Mouse (Mus musculus) heart, postnatal 36 days (tissue): ENCODE results near the gene Iffo2. TPM values are rescaled to one million over a fixed set of nuclear protein-coding genes. Genes with fewer than 3 reads are reported as not detected.
"Not testable (repeated sequence)": the region's sequence is repeated elsewhere in the genome, so short reads cannot be mapped to it uniquely, and the experiment has no call there.

Source experiments
- DNase-seq, 2 experiments: peaks; one replicate each; pipeline ENCODE4 v3.0.0; 2021 to 2022
- intact Hi-C: fragments of 180-260 bp; cut with DNase I; formaldehyde crosslinking; loops from one replicate; pipeline ENCODE4 v1.15.1; 2025
- total RNA-seq, 2 experiments: library from RNA; stranded (reverse); gene quantifications; 2 replicates each; pipeline ENCODE4 v1.2.3; 2021

Iffo2 gene
- total RNA-seq: 1 to 10 TPM; 5.7 to 6.0 TPM

GRCm38 (mm10) chr4:139530248-139530647, at the start of gene Iffo2:
Iffo2 (plus strand) TSS chr4:139530548.
- intact Hi-C loops, DNase-seq: not testable (repeated sequence)

GRCm38 (mm10) chr4:139481400-139481799, 48.9 kb upstream of the Iffo2 start:
- intact Hi-C loops: no loop called here
- no peak for DNase-seq

GRCm38 (mm10) chr4:139483461-139484105, 46.8 kb upstream of the Iffo2 start:
- no peak for DNase-seq
- intact Hi-C loops: no loop called here

- no peak for DNase-seq
- intact Hi-C loops: no loop called here
These were observed 45.9 kb upstream of the Iffo2 start for GRCm38 (mm10) chr4:139484496-139484895.

GRCm38 (mm10) chr4:139487085-139487484, 43.3 kb upstream of the Iffo2 start:
- DNase-seq: no peak
- intact Hi-C loops: no loop called here

GRCm38 (mm10) chr4:139488325-139488724, 42.0 kb upstream of the Iffo2 start:
- intact Hi-C loops: no loop called here
- no peak for DNase-seq

GRCm38 (mm10) chr4:139489946-139490345, 40.4 kb upstream of the Iffo2 start:
- intact Hi-C loops: no loop called here
- peak in 1 of 2 experiments; percentile 30 for DNase-seq

GRCm38 (mm10) chr4:139490413-139491055, 39.8 kb upstream of the Iffo2 start:
- intact Hi-C loops: no loop called here

GRCm38 (mm10) chr4:139491541-139492170, 38.7 kb upstream of the Iffo2 start:
- intact Hi-C loops: no loop called here

More at GRCm38 (mm10) chr4:139490413-139491055, 39.8 kb upstream of the Iffo2 start:
- peak; percentile 66 to 72 for DNase-seq

GRCm38 (mm10) chr4:139492258-139492833, 38.0 kb upstream of the Iffo2 start:
- intact Hi-C loops: no loop called here
- DNase-seq: no peak

More at GRCm38 (mm10) chr4:139491541-139492170, 38.7 kb upstream of the Iffo2 start:
- DNase-seq: no peak

- intact Hi-C loops: no loop called here
- peak in 1 of 2 experiments; percentile 23 for DNase-seq
These were observed 36.9 kb upstream of the Iffo2 start for GRCm38 (mm10) chr4:139493227-139494025.

GRCm38 (mm10) chr4:139500814-139501213, 29.5 kb upstream of the Iffo2 start:
- peak in 1 of 2 experiments; percentile 18 for DNase-seq
- intact Hi-C loops: no loop called here

- DNase-seq: no peak
- intact Hi-C loops: no loop called here
These were observed 28.6 kb upstream of the Iffo2 start for GRCm38 (mm10) chr4:139501702-139502101.

- no peak for DNase-seq
- intact Hi-C loops: no loop called here
These were observed 26.4 kb upstream of the Iffo2 start for GRCm38 (mm10) chr4:139503919-139504318.

GRCm38 (mm10) chr4:139505716-139506115, 24.6 kb upstream of the Iffo2 start:
- intact Hi-C loops: no loop called here
- no peak for DNase-seq

GRCm38 (mm10) chr4:139506727-139507126, 23.6 kb upstream of the Iffo2 start:
- intact Hi-C loops: no loop called here
- DNase-seq: no peak

- no peak for DNase-seq
- intact Hi-C loops: no loop called here
These were observed 21.3 kb upstream of the Iffo2 start for GRCm38 (mm10) chr4:139509069-139509468.

GRCm38 (mm10) chr4:139511557-139511956, 18.8 kb upstream of the Iffo2 start:
- intact Hi-C loops: no loop called here

GRCm38 (mm10) chr4:139512985-139513384, 17.4 kb upstream of the Iffo2 start:
- intact Hi-C loops: no loop called here
- DNase-seq: no peak

More at GRCm38 (mm10) chr4:139511557-139511956, 18.8 kb upstream of the Iffo2 start:
- no peak for DNase-seq

GRCm38 (mm10) chr4:139519221-139519620, 11.1 kb upstream of the Iffo2 start:
- DNase-seq: no peak
- intact Hi-C loops: no loop called here
